Mouse (Mus musculus): ENCODE data around the gene Rprd1b.

GRCm38 (mm10) chr2:158043504-158043903 is 15.2 kb downstream of the Rprd1b start:
- TF ChIP-seq USF1 (IDR thresholded peaks at IDR 0.05; ENCODE audit: low read depth), result no peak
- no peak for TF ChIP-seq POLR2A (IDR thresholded peaks at IDR 0.05; ENCODE audit: insufficient read length, low read depth)
- TF ChIP-seq CEBPB (IDR thresholded peaks at IDR 0.05; ENCODE audit: insufficient read depth, poor library complexity, severe bottlenecking), result no peak
- no peak for TF ChIP-seq TCF12 (IDR thresholded peaks at IDR 0.05; ENCODE audit: insufficient read depth, poor library complexity, severe bottlenecking)
- TF ChIP-seq POLR2AphosphoS2 (IDR thresholded peaks at IDR 0.05; ENCODE audit: insufficient read length, low read depth), result no peak
